In genomic region chr17:33629487-33630125, GRCm38 (mm10) we compare ENCODE assay signal across 7 mouse cellular contexts. TPM values are rescaled to one million over a fixed set of nuclear protein-coding genes. Genes with fewer than 3 reads are reported as not detected.
A peak's percentile ranks its signal among the peaks of the same experiment; 100 is the strongest.
DNase-seq lines count a peak whose midpoint lies in the region; ATAC-seq lines count a peak whose summit lies in the region.

No protein-coding gene starts in this region.

- H3K9me3 ChIP-seq in embryonic facial prominence, embryonic 13.5 days, result no peaks in the 10 kb centered on the region
- no peaks in the 10 kb centered on the region for H3K9me3 ChIP-seq in hindbrain, embryonic 12.5 days (replicated peaks)
- no peaks in the 10 kb centered on the region for H3K9me3 ChIP-seq in midbrain, embryonic 13.5 days

- H3K9ac ChIP-seq in embryonic facial prominence, embryonic 13.5 days, result peak overlapping the region; percentile 88
- H3K9ac ChIP-seq in hindbrain, embryonic 12.5 days, result peak overlapping the region; percentile 83
- peak overlapping the region; percentile 82 for H3K9ac ChIP-seq in midbrain, embryonic 13.5 days (replicated peaks)

- peak overlapping the region; percentile 99 for H3K27ac ChIP-seq in embryonic facial prominence, embryonic 13.5 days
- H3K27ac ChIP-seq in hindbrain, embryonic 12.5 days, result peak overlapping the region; percentile 98
- H3K27ac ChIP-seq in midbrain, embryonic 13.5 days, result peak overlapping the region; percentile 98

- peaks cover 34% of the 10 kb centered on the region for H3K36me3 ChIP-seq in embryonic facial prominence, embryonic 13.5 days
- H3K36me3 ChIP-seq in hindbrain, embryonic 12.5 days, result peaks cover 29% of the 10 kb centered on the region
- peaks cover 26% of the 10 kb centered on the region for H3K36me3 ChIP-seq in midbrain, embryonic 13.5 days

- H3K4me2 ChIP-seq in embryonic facial prominence, embryonic 13.5 days, result peak overlapping the region; percentile 64
- peak overlapping the region; percentile 77 for H3K4me2 ChIP-seq in hindbrain, embryonic 12.5 days (replicated peaks)
- peak overlapping the region; percentile 74 for H3K4me2 ChIP-seq in midbrain, embryonic 13.5 days (replicated peaks)

- 69% methylated on average over 12 of the region's 12 CpGs for WGBS in embryonic facial prominence, embryonic 13.5 days
- WGBS in hindbrain, embryonic 12.5 days, result 72% methylated on average over 12 of the region's 12 CpGs
- WGBS in midbrain, embryonic 13.5 days, result 74% methylated on average over 12 of the region's 12 CpGs

- H3K4me1 ChIP-seq in embryonic facial prominence, embryonic 13.5 days, result peaks cover 25% of the 10 kb centered on the region
- H3K4me1 ChIP-seq in hindbrain, embryonic 12.5 days, result peaks cover 14% of the 10 kb centered on the region
- peaks cover 25% of the 10 kb centered on the region for H3K4me1 ChIP-seq in midbrain, embryonic 13.5 days (replicated peaks)

- H3K4me3 ChIP-seq in embryonic facial prominence, embryonic 13.5 days, result peak overlapping the region; percentile 62
- H3K4me3 ChIP-seq in hindbrain, embryonic 12.5 days, result peak overlapping the region; percentile 74
- H3K4me3 ChIP-seq in midbrain, embryonic 13.5 days (replicated peaks), result peak overlapping the region; percentile 66

- peak; percentile 20 for DNase-seq in ovary, postnatal 36 days (ENCODE audit: low spot score)
- no peak for DNase-seq in ovary, postnatal 14 days (ENCODE audit: low spot score)
- no peak for DNase-seq in retina, embryonic 14.5 days (ENCODE audit: low spot score)
- DNase-seq in thymus, adult 18-20 months, result no peak

- H3K27me3 ChIP-seq in embryonic facial prominence, embryonic 13.5 days, result no peaks in the 10 kb centered on the region
- no peaks in the 10 kb centered on the region for H3K27me3 ChIP-seq in hindbrain, embryonic 12.5 days
- H3K27me3 ChIP-seq in midbrain, embryonic 13.5 days, result no peaks in the 10 kb centered on the region

- ATAC-seq in embryonic facial prominence, embryonic 13.5 days (ENCODE audit: insufficient number of reproducible peaks, insufficient read depth, low FRiP score, low TSS enrichment, low read depth), result no peak
- ATAC-seq in hindbrain, embryonic 12.5 days (ENCODE audit: low FRiP score), result peak; percentile 24
- ATAC-seq in midbrain, embryonic 13.5 days, result peak; percentile 31

RNA-seq across cellular contexts. Expression of gene Zfp414, which starts 0.7 kb away (rescaled TPM):
- 49.1 and 50.2 TPM in 2 replicates for polyA plus RNA-seq in embryonic facial prominence, embryonic 13.5 days (2015; fragmentation: Nextera tagmentation; extraction: Ambion mirVana)
- 47.6 and 48.1 TPM in 2 replicates for polyA plus RNA-seq in hindbrain, embryonic 12.5 days (2016; fragmentation: Nextera tagmentation; extraction: Ambion mirVana)
- 68.0 and 69.0 TPM in 2 replicates for polyA plus RNA-seq in midbrain, embryonic 13.5 days (2015; fragmentation: Nextera tagmentation; extraction: Ambion mirVana)

RNA-seq across cellular contexts. Expression of gene Pram1, which starts 8.2 kb away (rescaled TPM):
- polyA plus RNA-seq in embryonic facial prominence, embryonic 13.5 days (2015; fragmentation: Nextera tagmentation; extraction: Ambion mirVana), result 0.72 and 0.91 TPM in 2 replicates
- 0.45 and 1.0 TPM in 2 replicates for polyA plus RNA-seq in hindbrain, embryonic 12.5 days (2016; fragmentation: Nextera tagmentation; extraction: Ambion mirVana)
- polyA plus RNA-seq in midbrain, embryonic 13.5 days (2015; fragmentation: Nextera tagmentation; extraction: Ambion mirVana), result 0.81 and 0.93 TPM in 2 replicates

RNA-seq across cellular contexts. Expression of gene Hnrnpm, which starts 57.1 kb away (rescaled TPM):
- 372 and 384 TPM in 2 replicates for polyA plus RNA-seq in embryonic facial prominence, embryonic 13.5 days (2015; fragmentation: Nextera tagmentation; extraction: Ambion mirVana)
- 390 and 450 TPM in 2 replicates for polyA plus RNA-seq in hindbrain, embryonic 12.5 days (2016; fragmentation: Nextera tagmentation; extraction: Ambion mirVana)
- polyA plus RNA-seq in midbrain, embryonic 13.5 days (2015; fragmentation: Nextera tagmentation; extraction: Ambion mirVana), result 283 and 294 TPM in 2 replicates
